Mouse (Mus musculus): ENCODE data around the gene Efcab8. TPM values are rescaled to one million over a fixed set of nuclear protein-coding genes. Genes with fewer than 3 reads are reported as not detected.

Gene Efcab8
- polyA plus RNA-seq (2012; rRNA removed), result 0.12 and 0.23 TPM in 2 replicates

- DNase-seq (ENCODE audit: extremely low spot score in 1 of 2, low spot score in 1 of 2), result no peak
These were observed at the start of gene Efcab8 for GRCm38 (mm10) chr2:153779394-153779981. Gene Efcab8, plus strand, starts transcription at chr2:153779931.

GRCm38 (mm10) chr2:153734033-153734432, 45.7 kb upstream of the Efcab8 start:
- no peak for DNase-seq (ENCODE audit: extremely low spot score in 1 of 2, low spot score in 1 of 2)

- DNase-seq (ENCODE audit: extremely low spot score in 1 of 2, low spot score in 1 of 2), result peak; percentile 99 to 100
These were observed 39.0 kb upstream of the Efcab8 start, which contains the start of gene Mapre1 for GRCm38 (mm10) chr2:153740500-153741436. Gene Mapre1, plus strand, starts transcription at chr2:153741274.

- peak; percentile 16 to 33 for DNase-seq (ENCODE audit: extremely low spot score in 1 of 2, low spot score in 1 of 2)
These were observed 38.2 kb upstream of the Efcab8 start for GRCm38 (mm10) chr2:153741437-153742065.

GRCm38 (mm10) chr2:153747994-153748393, 31.7 kb upstream of the Efcab8 start:
- no peak for DNase-seq (ENCODE audit: extremely low spot score in 1 of 2, low spot score in 1 of 2)

- DNase-seq (ENCODE audit: extremely low spot score in 1 of 2, low spot score in 1 of 2), result no peak
These were observed 29.4 kb upstream of the Efcab8 start for GRCm38 (mm10) chr2:153750363-153750762.

GRCm38 (mm10) chr2:153762121-153762520, 17.6 kb upstream of the Efcab8 start:
- DNase-seq (ENCODE audit: extremely low spot score in 1 of 2, low spot score in 1 of 2), result no peak

- no peak for DNase-seq (ENCODE audit: extremely low spot score in 1 of 2, low spot score in 1 of 2)
These were observed 12.2 kb upstream of the Efcab8 start for GRCm38 (mm10) chr2:153767484-153767883.

GRCm38 (mm10) chr2:153768881-153769280, 10.8 kb upstream of the Efcab8 start:
- no peak for DNase-seq (ENCODE audit: extremely low spot score in 1 of 2, low spot score in 1 of 2)

- no peak for DNase-seq (ENCODE audit: extremely low spot score in 1 of 2, low spot score in 1 of 2)
These were observed 6.8 kb upstream of the Efcab8 start for GRCm38 (mm10) chr2:153772950-153773349.

GRCm38 (mm10) chr2:153775472-153775871, 4.3 kb upstream of the Efcab8 start:
- peak in 1 of 2 experiments; percentile 4 for DNase-seq (ENCODE audit: extremely low spot score in 1 of 2, low spot score in 1 of 2)

GRCm38 (mm10) chr2:153778638-153779362, 931 bp upstream of the Efcab8 start:
- DNase-seq (ENCODE audit: extremely low spot score in 1 of 2, low spot score in 1 of 2), result peak in 1 of 2 experiments; percentile 64

GRCm38 (mm10) chr2:153781181-153781580, 1.4 kb downstream of the Efcab8 start:
- DNase-seq (ENCODE audit: extremely low spot score in 1 of 2, low spot score in 1 of 2), result no peak

GRCm38 (mm10) chr2:153784668-153785067, 4.9 kb downstream of the Efcab8 start:
- peak in 1 of 2 experiments; percentile 9 for DNase-seq (ENCODE audit: extremely low spot score in 1 of 2, low spot score in 1 of 2)

GRCm38 (mm10) chr2:153793366-153793765, 13.6 kb downstream of the Efcab8 start:
- no peak for DNase-seq (ENCODE audit: extremely low spot score in 1 of 2, low spot score in 1 of 2)

GRCm38 (mm10) chr2:153795090-153795489, 15.4 kb downstream of the Efcab8 start:
- DNase-seq (ENCODE audit: extremely low spot score in 1 of 2, low spot score in 1 of 2), result peak in 1 of 2 experiments; percentile 20

GRCm38 (mm10) chr2:153807464-153807863, 27.7 kb downstream of the Efcab8 start:
- peak in 1 of 2 experiments; percentile 83 for DNase-seq (ENCODE audit: extremely low spot score in 1 of 2, low spot score in 1 of 2)

- no peak for DNase-seq (ENCODE audit: extremely low spot score in 1 of 2, low spot score in 1 of 2)
These were observed 28.4 kb downstream of the Efcab8 start for GRCm38 (mm10) chr2:153808146-153808545.

GRCm38 (mm10) chr2:153808841-153809240, 29.1 kb downstream of the Efcab8 start:
- no peak for DNase-seq (ENCODE audit: extremely low spot score in 1 of 2, low spot score in 1 of 2)

- no peak for DNase-seq (ENCODE audit: extremely low spot score in 1 of 2, low spot score in 1 of 2)
These were observed 30.2 kb downstream of the Efcab8 start for GRCm38 (mm10) chr2:153809921-153810320.

Data from frontal cortex, adult 2 months (tissue).